Mouse (Mus musculus) liver, postnatal 0 days (tissue): Measurements from ENCODE around the gene Cdk6. TPM values are rescaled to one million over a fixed set of nuclear protein-coding genes. Genes with fewer than 3 reads are reported as not detected.

ENCODE experiments used
- ATAC-seq: fragments of 200-750 bp; cut with Nextera tagmentation; 2 replicates; pipeline ENCODE4 v1.8.0; 2017; ENCODE audit warnings: mild to moderate bottlenecking, moderate library complexity
- DNase-seq: peaks from one replicate; pipeline ENCODE4 v3.0.0-alpha.2; 2016
- H3K27ac ChIP-seq: fragments of 300-500 bp; sonication (generic); 2 replicates; pipeline ENCODE4 v1.5.1; 2014; ENCODE audit warnings: antibody characterized with exemption, moderate library complexity, mild to moderate bottlenecking, low read depth
- H3K27me3 ChIP-seq: fragments of 300-500 bp; sonication (generic); 2 replicates; pipeline ENCODE4 v1.6.1; 2014; ENCODE audit warnings: low read length, control low read depth, mixed read lengths; ENCODE audit not compliant: insufficient read depth
- H3K36me3 ChIP-seq: fragments of 300-500 bp; sonication (generic); replicated peaks from 2 replicates; pipeline ENCODE4 v1.6.1; 2014; ENCODE audit warnings: mild to moderate bottlenecking, control low read depth, low read length, moderate library complexity, mixed read lengths; ENCODE audit not compliant: insufficient read depth
- H3K4me1 ChIP-seq: fragments of 300-500 bp; sonication (generic); 2 replicates; pipeline ENCODE4 v1.6.1; 2014; ENCODE audit warnings: antibody characterized with exemption, mild to moderate bottlenecking, control low read depth; ENCODE audit not compliant: insufficient read depth
- H3K4me2 ChIP-seq: fragments of 300-500 bp; sonication (generic); 2 replicates; pipeline ENCODE4 v1.6.1; 2014; ENCODE audit warnings: low read depth, mild to moderate bottlenecking, low read length, moderate library complexity, mixed read lengths
- H3K4me3 ChIP-seq: fragments of 300-500 bp; sonication (generic); 2 replicates; pipeline ENCODE4 v1.5.1; 2014; ENCODE audit warnings: low read depth, low read length
- H3K9ac ChIP-seq: fragments of 300-500 bp; sonication (generic); replicated peaks from 2 replicates; pipeline ENCODE4 v1.6.1; 2014; ENCODE audit warnings: mild to moderate bottlenecking, moderate library complexity
- H3K9me3 ChIP-seq: fragments of 300-500 bp; sonication (generic); 2 replicates; pipeline ENCODE4 v1.6.1; 2016; ENCODE audit warnings: mild to moderate bottlenecking, control low read depth, low read length, mixed read lengths
- CTCF ChIP-seq: sonication (generic); IDR thresholded peaks from 2 replicates; pipeline ENCODE4 v1.5.1; 2016; ENCODE audit warnings: antibody characterized with exemption, low read depth
- EP300 ChIP-seq: IDR thresholded peaks from 2 replicates; pipeline ENCODE4 v1.6.1; 2016; ENCODE audit warnings: antibody characterized with exemption, low read depth, mild to moderate bottlenecking
- WGBS: fragments of 180-500 bp; shearing (Covaris S2); extraction: QIAGEN DNeasy Blood & Tissue Kit; methylation state at CpG from one replicate; pipeline ENCODE4 v1.1.7; 2014; ENCODE audit not compliant: insufficient replicate concordance; 5-methylcytosine and 5-hydroxymethylcytosine counted together
- polyA plus RNA-seq: library from polyadenylated mRNA; unstranded; fragments of >200 nt; fragmentation: Nextera tagmentation; extraction: Ambion mirVana; gene quantifications from 2 replicates; pipeline ENCODE4 v1.2.1, GENCODE M21; 2015

Gene Cdk6
- polyA plus RNA-seq, 1 experiment from 2014 or later, result 17.3 TPM

- peak; percentile 97 for DNase-seq
- 2% methylated on average over 77 of the region's 80 CpGs for WGBS
- Histone ChIP-seq H3K4me1 (peaks cover 21% of the 10 kb centered on the region), H3K9me3 (no peaks in the 10 kb centered on the region), H3K27ac (peak within 1 kb of the TSS; percentile 93), H3K4me2 (peak within 1 kb of the TSS; percentile 80), H3K9ac (peak within 1 kb of the TSS; percentile 94), H3K4me3 (peak within 1 kb of the TSS; percentile 92), H3K36me3 (0 out of 2 replicates have a peak, but pooled peaks cover 5% of the 10 kb centered on the region), H3K27me3 (no peaks in the 10 kb centered on the region)
- ATAC-seq, result peak; percentile 97
- no peak for TF ChIP-seq EP300
- TF ChIP-seq CTCF, result peak; percentile 99
Observed at GRCm38 (mm10) chr5:3543629-3544479, 202.6 kb downstream of the Cdk6 start, which contains the start of gene Fam133b. Gene Fam133b (plus strand): TSS chr5:3543833.

GRCm38 (mm10) chr5:3544480-3544769, 203.1 kb downstream of the Cdk6 start:
- Histone ChIP-seq H3K9ac (peak overlapping the region; percentile 94), H3K4me1 (peaks cover 21% of the 10 kb centered on the region), H3K36me3 (0 out of 2 replicates have a peak, but pooled peaks cover 5% of the 10 kb centered on the region), H3K4me2 (peak overlapping the region; percentile 80), H3K27ac (peak overlapping the region; percentile 93; the same call in 1 of the 2 replicates), H3K27me3 (no peaks in the 10 kb centered on the region), H3K4me3 (peak overlapping the region; percentile 92), H3K9me3 (no peaks in the 10 kb centered on the region)
- WGBS, result 7% methylated on average over 7 of the region's 7 CpGs
- ATAC-seq, result peak; percentile 11; the same call in 1 of the 2 replicates
- no peak for DNase-seq
- TF ChIP-seq EP300 (no peak), CTCF (no peak)

- TF ChIP-seq CTCF (no peak), EP300 (no peak)
- Histone ChIP-seq H3K27ac (no peak overlapping the region), H3K4me3 (no peak overlapping the region), H3K36me3 (0 out of 2 replicates have a peak, but pooled peaks cover 5% of the 10 kb centered on the region), H3K4me2 (no peak overlapping the region), H3K9ac (no peak overlapping the region), H3K4me1 (peaks cover 21% of the 10 kb centered on the region), H3K9me3 (no peaks in the 10 kb centered on the region), H3K27me3 (no peaks in the 10 kb centered on the region)
- DNase-seq (no peak), ATAC-seq (no peak)
- WGBS, result 61% methylated on average over 1 of the region's 1 CpGs
Observed at GRCm38 (mm10) chr5:3546226-3546625, 204.9 kb downstream of the Cdk6 start.

GRCm38 (mm10) chr5:3551481-3551880, 210.2 kb downstream of the Cdk6 start:
- peaks cover 20% of the 10 kb centered on the region for H3K36me3 ChIP-seq
- DNase-seq, result no peak
- H3K27ac ChIP-seq, result no peak overlapping the region
- H3K27me3 ChIP-seq, result no peaks in the 10 kb centered on the region
- no peak overlapping the region for H3K4me3 ChIP-seq
- no peaks in the 10 kb centered on the region for H3K9me3 ChIP-seq
- H3K4me2 ChIP-seq, result no peak overlapping the region
- ATAC-seq, result no peak
- no peak for TF ChIP-seq EP300
- TF ChIP-seq CTCF, result no peak
- H3K4me1 ChIP-seq, result peaks cover 3% of the 10 kb centered on the region; the same call in 1 of the 2 replicates
- 68% methylated on average over 1 of the region's 1 CpGs for WGBS
- H3K9ac ChIP-seq, result no peak overlapping the region

GRCm38 (mm10) chr5:3554198-3554597, 212.9 kb downstream of the Cdk6 start:
- Histone ChIP-seq H3K36me3 (peaks cover 34% of the 10 kb centered on the region), H3K27ac (peak overlapping the region; percentile 51; the same call in 1 of the 2 replicates), H3K27me3 (no peaks in the 10 kb centered on the region), H3K4me2 (no peak overlapping the region), H3K4me1 (peaks cover 3% of the 10 kb centered on the region; the same call in 1 of the 2 replicates), H3K4me3 (no peak overlapping the region), H3K9me3 (no peaks in the 10 kb centered on the region), H3K9ac (no peak overlapping the region)
- no peak for TF ChIP-seq CTCF
- no peak for TF ChIP-seq EP300
- peak; percentile 39 for DNase-seq
- ATAC-seq, result peak; percentile 88
- 68% methylated on average over 2 of the region's 2 CpGs for WGBS

GRCm38 (mm10) chr5:3571266-3571665, 230.0 kb downstream of the Cdk6 start, which contains the start of gene 1700109H08Rik:
Gene 1700109H08Rik (plus strand): TSS chr5:3571566.
- Histone ChIP-seq H3K36me3 (peaks cover 85% of the 10 kb centered on the region), H3K4me1 (no peaks in the 10 kb centered on the region), H3K27me3 (no peaks in the 10 kb centered on the region), H3K4me2 (no peak within 1 kb of the TSS), H3K9ac (no peak within 1 kb of the TSS), H3K9me3 (no peaks in the 10 kb centered on the region), H3K27ac (no peak within 1 kb of the TSS), H3K4me3 (no peak within 1 kb of the TSS)
- ATAC-seq, result no peak
- TF ChIP-seq CTCF, result no peak
- no peak for TF ChIP-seq EP300
- 92% methylated on average over 4 of the region's 4 CpGs for WGBS
- DNase-seq, result no peak
